Mouse (Mus musculus) neural tube, embryonic 12.5 days (tissue): ENCODE measurements at regions not wholly inside any gene's neighbourhood (a gene's known extent, or its start where the extent isn't known, plus 50 kb on each side); places are given as distances from the start of the nearest gene placed in this dataset. TPM values are rescaled to one million over a fixed set of nuclear protein-coding genes. Genes with fewer than 3 reads are reported as not detected.

Experiments used
- microRNA-seq: library from miRNA; unstranded; fragments of <30 nt; microRNA quantifications from one replicate; pipeline ENCODE4, GENCODE M21; 2017

Small RNA genes lying in the stretch of these regions (microRNA-seq; reads per million reads assigned to microRNA genes)
- gene Mir3089 = not detected
